Mouse (Mus musculus): Measurements from ENCODE around the gene Lima1.
A peak's percentile ranks its signal among the peaks of the same experiment; 100 is the strongest.
"Not testable (repeated sequence)": the region's sequence is repeated elsewhere in the genome, so short reads cannot be mapped to it uniquely, and the experiment has no call there.

Gene Lima1

GRCm38 (mm10) chr15:99803186-99803644 is 72.0 kb downstream of the Lima1 start:
- peak in 1 of 2 experiments; percentile 37 for DNase-seq (ENCODE audit: low spot score in 2 of 2)

- no peak for DNase-seq (ENCODE audit: low spot score in 2 of 2)
Observed at GRCm38 (mm10) chr15:99801885-99802572, 73.2 kb downstream of the Lima1 start.

- DNase-seq (ENCODE audit: low spot score in 2 of 2) = no peak
Observed at GRCm38 (mm10) chr15:99799706-99800105, 75.5 kb downstream of the Lima1 start.

GRCm38 (mm10) chr15:99797898-99798297 is 77.4 kb downstream of the Lima1 start:
- no peak for DNase-seq (ENCODE audit: low spot score in 2 of 2)

- no peak for DNase-seq (ENCODE audit: low spot score in 2 of 2)
Observed at GRCm38 (mm10) chr15:99796735-99797134, 78.5 kb downstream of the Lima1 start.

- DNase-seq (ENCODE audit: low spot score in 2 of 2) = no peak
Observed at GRCm38 (mm10) chr15:99796066-99796465, 79.2 kb downstream of the Lima1 start.

- DNase-seq (ENCODE audit: low spot score in 2 of 2) = no peak
Observed at GRCm38 (mm10) chr15:99792221-99792815, 82.9 kb downstream of the Lima1 start.

GRCm38 (mm10) chr15:99791003-99791402 is 84.3 kb downstream of the Lima1 start:
- no peak for DNase-seq (ENCODE audit: low spot score in 2 of 2)

- DNase-seq (ENCODE audit: low spot score in 2 of 2) = no peak
Observed at GRCm38 (mm10) chr15:99790464-99790863, 84.8 kb downstream of the Lima1 start.

GRCm38 (mm10) chr15:99787625-99788120 is 87.6 kb downstream of the Lima1 start:
- DNase-seq (ENCODE audit: low spot score in 2 of 2) = no peak

GRCm38 (mm10) chr15:99778677-99779335 is 96.5 kb downstream of the Lima1 start:
- no peak for DNase-seq (ENCODE audit: low spot score in 2 of 2)

GRCm38 (mm10) chr15:99778148-99778547 is 97.1 kb downstream of the Lima1 start:
- no peak for DNase-seq (ENCODE audit: low spot score in 2 of 2)

GRCm38 (mm10) chr15:99772925-99773324 is 102.3 kb downstream of the Lima1 start:
- DNase-seq (ENCODE audit: low spot score in 2 of 2) = no peak

- not testable (repeated sequence) for DNase-seq (ENCODE audit: low spot score in 2 of 2)
Observed at GRCm38 (mm10) chr15:99772881-99772924, 102.6 kb downstream of the Lima1 start, which contains the start of gene Cers5. TSS of gene Cers5 (minus strand) at chr15:99772885.

- peak; percentile 74 to 87 for DNase-seq (ENCODE audit: low spot score in 2 of 2)
Observed at GRCm38 (mm10) chr15:99772277-99772880, 102.9 kb downstream of the Lima1 start.

GRCm38 (mm10) chr15:99771601-99772276 is 103.5 kb downstream of the Lima1 start:
- DNase-seq (ENCODE audit: low spot score in 2 of 2) = peak in 1 of 2 experiments; percentile 14

- no peak for DNase-seq (ENCODE audit: low spot score in 2 of 2)
Observed at GRCm38 (mm10) chr15:99771004-99771500, 104.2 kb downstream of the Lima1 start.

GRCm38 (mm10) chr15:99768761-99769160 is 106.5 kb downstream of the Lima1 start:
- no peak for DNase-seq (ENCODE audit: low spot score in 2 of 2)

GRCm38 (mm10) chr15:99767467-99767866 is 107.8 kb downstream of the Lima1 start:
- DNase-seq (ENCODE audit: low spot score in 2 of 2) = no peak

GRCm38 (mm10) chr15:99754204-99754603 is 121.1 kb downstream of the Lima1 start:
- DNase-seq (ENCODE audit: low spot score in 2 of 2) = no peak

GRCm38 (mm10) chr15:99740229-99740628 is 135.0 kb downstream of the Lima1 start:
- DNase-seq (ENCODE audit: low spot score in 2 of 2) = no peak

- DNase-seq (ENCODE audit: low spot score in 2 of 2) = no peak
Observed at GRCm38 (mm10) chr15:99736675-99737074, 138.6 kb downstream of the Lima1 start.

Data from spleen, postnatal 4 days (tissue).